Mouse (Mus musculus) ES-CJ7 (cell line): ENCODE measurements around the gene Pik3r1.

Experiments
- DNase-seq: peaks from one replicate; pipeline ENCODE4 v3.0.0; 2011; ENCODE audit warnings: low read depth, low spot score

Gene Pik3r1

DNA sequence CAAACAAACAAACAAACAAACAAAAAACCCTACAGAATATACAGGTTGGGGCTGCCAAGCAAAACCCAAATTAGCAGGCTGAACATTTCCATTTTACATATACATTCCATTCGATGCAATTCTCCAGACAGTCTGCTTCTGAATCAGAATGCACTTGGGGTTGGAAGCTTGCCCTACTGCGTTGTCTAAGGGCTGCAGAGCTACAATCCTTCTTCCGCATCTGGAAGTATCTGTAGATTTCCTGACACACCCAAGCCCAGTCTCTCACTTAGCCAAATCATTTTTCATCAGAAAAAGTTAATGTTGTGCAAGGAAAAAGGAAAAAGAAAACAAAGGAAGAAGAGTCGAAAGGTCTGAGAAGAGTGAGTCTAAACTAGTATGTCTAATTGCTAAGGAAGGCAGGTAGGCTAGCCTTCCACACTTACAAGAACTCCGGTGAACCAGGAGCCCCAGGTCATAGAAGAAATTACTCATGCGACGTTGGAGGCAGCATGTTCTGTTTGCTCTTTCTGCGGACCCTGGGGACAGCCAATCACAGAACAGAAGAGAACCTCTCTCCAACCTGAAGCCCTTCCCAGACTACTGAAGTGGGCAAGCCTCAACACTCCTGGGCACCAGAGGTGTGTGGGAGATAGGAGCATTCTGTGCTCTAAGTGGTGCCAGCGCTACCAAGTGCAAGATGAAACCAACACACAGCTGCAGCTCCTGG is 55.1 kb downstream of the Pik3r1 start:
- no peak for DNase-seq

DNA sequence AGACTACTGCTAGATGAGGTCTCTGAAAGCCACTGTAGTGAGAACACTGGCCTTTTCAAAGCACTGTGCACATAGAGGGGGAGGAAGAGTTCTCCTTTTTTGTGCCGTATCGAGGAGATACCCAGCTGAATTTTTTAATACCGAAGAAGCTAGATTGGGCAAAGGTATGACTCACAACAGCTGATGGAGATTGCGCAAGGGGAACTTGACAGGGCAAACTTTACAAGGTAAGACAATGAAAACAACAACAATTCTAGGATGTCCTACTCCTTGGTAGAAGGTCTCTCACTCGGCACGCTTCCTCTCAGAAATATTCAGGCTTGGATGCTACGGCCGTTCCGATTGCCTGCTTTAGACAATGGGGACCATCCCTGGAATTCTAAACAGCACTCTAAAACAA is 55.9 kb downstream of the Pik3r1 start:
- DNase-seq, result no peak

DNA sequence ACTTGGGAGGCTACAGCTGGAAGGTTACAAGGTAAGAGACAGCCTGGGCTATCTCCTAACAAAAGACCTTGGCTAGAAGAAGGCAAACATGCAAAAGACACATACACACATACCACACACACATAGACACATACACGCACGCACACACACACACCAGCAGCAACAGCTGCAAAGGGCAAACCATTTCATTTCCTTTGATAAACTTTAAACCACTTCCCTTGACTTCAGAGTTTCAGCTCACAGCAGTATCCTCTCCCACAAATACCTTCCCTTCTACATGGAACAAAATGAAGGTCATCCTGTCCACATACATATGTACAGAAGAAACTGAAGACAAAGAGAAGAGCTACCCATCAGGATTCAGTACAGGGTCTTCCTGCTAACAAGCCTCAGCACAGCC is 56.7 kb downstream of the Pik3r1 start:
- no peak for DNase-seq

DNA sequence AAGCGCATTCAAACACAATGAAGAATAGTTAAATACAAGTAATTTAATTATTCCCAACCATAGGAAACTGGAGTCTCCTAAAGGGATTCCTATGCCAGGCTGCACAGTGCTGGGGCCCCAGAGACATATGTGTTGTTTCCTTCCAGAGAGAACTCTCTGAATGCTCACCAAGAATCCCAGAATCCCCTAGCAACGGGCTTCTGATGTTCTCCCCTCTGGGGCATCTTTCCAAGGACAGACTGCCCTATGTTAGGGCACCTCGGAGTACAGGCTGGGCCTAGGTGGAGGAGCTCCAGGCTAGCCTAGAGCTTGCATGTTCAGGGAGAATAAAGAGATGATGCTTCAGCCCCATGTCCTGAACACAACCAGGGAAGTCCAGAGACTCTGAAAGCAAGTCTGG is 58.2 kb downstream of the Pik3r1 start:
- no peak for DNase-seq

DNA sequence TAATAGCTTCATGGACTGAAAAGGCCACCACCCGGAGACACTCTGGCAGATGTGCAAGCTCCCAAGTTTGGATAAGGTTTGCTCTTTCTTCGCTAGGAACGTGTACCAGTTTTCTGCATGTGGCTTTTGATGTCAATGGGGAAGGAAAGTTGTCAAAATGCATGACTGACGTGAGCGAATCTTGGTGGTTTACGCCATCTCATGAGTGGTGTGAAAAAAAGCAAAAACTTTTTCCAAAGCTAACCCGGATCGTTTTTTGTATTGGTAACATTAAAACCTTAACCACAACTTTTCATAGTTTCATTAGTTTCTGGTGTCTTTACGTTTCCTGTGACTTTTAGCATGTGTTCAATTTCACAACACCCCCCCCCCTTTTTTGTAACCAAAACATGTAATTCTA is 60.8 kb downstream of the Pik3r1 start:
- DNase-seq, result no peak

DNA sequence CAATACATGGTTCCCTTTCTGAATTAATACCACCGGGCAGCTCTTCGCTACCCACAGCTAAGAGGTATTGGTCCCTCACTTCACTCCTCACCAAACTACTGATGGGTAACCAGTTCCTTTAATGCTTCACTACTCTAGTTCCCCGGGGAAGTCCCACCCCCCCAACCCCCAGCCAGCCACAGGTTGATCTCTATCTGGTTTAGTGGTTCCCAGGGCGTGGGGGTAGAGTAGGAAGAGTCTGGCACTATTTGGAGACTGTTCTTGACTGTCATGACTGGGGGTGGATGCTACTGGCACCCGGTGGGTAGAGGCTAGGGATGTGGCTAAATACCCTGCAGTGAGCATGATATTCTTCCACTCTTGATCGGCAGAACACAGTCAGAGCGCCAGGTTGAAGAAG is 61.6 kb downstream of the Pik3r1 start:
- no peak for DNase-seq

DNA sequence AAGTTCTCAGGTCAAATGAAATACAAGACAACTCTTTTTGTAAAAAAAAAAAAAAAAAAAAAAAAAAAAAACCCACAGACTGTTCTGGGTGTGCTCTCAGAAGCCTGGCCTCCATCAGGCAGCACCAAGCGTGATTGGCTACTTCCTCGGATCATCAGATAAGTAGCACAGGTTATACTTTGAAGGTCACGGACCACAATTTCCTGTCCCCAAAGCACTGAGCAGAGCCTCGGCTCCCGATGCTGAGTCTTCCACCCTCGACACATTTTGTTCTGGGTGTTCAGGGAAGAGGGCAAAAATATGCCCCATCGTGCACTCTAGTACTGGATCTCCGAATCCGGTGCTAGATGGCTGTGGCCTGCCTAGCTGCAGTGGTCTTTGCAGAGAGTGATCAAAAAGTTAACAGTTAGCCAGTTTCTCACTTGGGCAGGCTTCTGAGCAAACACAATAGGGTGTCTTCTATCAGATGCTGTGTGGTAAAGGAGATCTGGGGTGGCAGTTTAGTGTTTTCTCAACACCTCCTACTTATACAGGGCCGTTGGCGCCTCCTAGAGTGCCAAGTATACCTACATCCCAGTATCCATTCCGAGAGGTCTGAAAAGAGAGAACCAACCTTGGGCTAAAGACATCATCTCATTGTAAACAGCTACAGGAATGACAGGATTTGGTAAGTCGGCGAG is 65.8 kb downstream of the Pik3r1 start:
- DNase-seq, result no peak

DNA sequence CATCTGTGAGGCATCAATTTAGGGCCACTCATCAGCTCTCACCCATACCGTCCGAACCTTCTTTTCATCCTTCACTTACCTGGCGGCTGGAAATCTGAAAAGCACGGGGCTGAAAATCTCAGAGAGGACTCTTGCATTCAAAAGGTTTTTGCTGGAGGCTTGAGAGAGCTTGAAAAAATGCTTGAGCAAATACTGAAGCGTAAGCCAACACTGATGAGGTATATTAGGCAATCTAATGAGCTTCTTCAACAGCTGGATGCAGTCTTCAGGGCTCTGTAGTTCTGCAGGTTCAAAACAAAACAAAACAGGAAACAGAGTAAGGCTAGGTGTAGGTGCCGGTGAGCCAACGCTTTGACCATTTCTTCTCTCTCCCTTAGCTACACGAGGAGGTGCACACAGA is 66.4 kb downstream of the Pik3r1 start:
- no peak for DNase-seq

DNA sequence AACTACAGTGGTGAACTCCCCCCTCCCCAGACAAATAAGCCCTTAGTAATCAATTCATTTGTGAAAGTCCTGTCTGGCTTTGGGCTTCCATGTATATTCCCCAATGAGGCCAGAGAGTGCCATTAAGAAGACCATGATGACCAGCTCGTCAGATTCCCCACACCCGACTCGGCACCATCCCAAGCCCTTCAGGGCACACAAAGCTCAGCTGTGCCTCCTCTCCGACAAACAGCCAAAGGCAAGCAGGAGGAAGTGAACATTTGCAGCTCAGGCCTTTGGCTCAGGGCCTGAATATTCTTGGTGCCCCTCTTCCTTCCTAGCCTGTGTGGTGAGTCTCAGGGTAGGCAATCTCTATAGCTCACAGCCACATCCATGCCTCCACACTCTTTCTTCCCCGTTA is 68.3 kb downstream of the Pik3r1 start:
- no peak for DNase-seq

DNA sequence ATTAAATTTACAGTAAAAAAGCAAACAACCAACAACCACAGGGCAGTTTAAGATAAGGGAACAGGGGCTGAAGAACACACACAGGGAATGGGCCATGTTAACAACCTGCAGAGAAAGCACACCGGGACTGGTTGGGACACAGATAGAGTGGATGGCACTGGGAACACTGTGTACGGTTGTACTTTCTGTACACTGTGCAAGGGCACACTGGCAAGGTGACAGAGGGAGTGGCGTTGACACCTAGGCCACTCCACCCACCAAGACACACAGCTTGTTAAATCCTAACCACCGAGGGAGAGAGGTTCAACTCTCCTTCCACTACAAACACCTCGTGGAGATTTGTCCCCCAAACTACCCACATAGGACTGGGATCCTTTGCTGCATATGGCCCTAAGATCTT is 70.1 kb downstream of the Pik3r1 start:
- no peak for DNase-seq

DNA sequence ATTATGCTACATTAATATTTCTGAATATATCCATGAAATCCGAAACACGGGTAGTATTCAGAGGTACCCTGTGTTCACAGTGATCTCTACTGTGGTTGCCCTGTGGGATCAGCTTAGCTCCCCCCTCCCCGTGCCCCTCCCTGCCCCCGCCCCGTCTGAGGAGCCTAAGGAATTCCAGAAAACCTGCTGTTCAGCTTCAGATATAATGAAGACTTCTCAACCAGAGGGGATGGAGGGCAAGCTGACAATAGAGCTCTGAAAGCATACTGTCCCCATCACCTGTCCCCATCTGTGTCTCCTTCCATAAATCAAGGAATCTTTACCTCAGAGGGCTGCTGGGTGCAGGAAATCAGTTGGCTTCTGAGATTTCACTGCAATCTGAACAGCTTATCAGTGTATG is 70.6 kb downstream of the Pik3r1 start:
- DNase-seq, result no peak

DNA sequence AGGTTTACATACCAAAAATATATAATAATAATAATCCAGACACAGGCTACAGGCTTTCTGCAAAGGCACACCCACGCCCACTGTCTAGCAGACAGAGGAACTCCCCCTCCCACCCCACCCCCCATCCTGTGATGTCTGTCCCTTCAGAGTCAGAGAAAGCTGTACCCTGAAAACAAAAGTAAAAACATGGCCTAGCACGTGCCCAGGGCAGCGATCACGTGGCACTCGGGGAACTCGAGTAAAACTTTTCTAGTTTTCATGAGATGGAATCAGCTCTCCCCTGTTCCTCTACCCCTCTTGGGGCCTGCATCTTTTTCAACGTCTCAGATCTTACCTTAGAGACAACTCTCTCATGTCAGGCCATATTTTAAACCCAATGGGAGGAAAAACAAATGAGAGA is 71.2 kb downstream of the Pik3r1 start:
- DNase-seq, result no peak

DNA sequence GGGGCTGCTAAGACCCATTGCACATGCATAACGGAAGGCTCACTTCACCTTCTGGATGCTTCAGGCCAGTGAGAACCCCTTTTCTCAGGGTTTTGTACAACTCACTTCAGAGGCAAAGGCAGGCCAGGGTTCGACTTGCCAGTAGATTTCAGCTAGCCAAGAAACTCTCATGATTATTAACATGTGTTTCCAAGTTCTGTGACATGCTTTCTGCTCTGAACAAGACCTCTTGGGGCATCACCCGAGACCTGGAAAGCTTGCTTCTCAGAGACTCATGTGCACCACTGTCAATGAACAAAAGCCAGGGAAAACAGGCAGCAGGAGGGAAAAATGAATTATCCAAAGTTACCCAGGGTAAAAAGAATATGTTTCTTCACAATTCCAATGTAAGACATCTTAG is 71.7 kb downstream of the Pik3r1 start:
- DNase-seq, result no peak

DNA sequence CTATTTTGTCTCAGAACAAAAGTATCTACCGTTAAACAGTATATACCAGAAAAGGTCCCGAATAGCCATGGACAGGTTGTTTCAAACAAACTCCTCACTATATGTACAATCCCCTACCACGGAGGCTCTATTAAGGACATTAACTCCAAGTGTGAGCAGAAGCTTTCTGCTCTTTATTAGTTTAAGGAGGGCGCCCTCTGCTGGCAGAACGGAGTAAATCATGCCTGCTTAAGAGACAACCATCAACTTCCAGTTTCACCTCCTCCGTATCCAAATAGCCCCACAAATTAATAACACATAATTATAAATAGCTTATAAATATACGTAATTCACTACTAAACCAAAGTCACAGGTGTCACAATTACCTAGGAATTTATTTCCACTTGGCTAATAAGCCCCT is 72.1 kb downstream of the Pik3r1 start:
- peak; percentile 83 for DNase-seq

DNA sequence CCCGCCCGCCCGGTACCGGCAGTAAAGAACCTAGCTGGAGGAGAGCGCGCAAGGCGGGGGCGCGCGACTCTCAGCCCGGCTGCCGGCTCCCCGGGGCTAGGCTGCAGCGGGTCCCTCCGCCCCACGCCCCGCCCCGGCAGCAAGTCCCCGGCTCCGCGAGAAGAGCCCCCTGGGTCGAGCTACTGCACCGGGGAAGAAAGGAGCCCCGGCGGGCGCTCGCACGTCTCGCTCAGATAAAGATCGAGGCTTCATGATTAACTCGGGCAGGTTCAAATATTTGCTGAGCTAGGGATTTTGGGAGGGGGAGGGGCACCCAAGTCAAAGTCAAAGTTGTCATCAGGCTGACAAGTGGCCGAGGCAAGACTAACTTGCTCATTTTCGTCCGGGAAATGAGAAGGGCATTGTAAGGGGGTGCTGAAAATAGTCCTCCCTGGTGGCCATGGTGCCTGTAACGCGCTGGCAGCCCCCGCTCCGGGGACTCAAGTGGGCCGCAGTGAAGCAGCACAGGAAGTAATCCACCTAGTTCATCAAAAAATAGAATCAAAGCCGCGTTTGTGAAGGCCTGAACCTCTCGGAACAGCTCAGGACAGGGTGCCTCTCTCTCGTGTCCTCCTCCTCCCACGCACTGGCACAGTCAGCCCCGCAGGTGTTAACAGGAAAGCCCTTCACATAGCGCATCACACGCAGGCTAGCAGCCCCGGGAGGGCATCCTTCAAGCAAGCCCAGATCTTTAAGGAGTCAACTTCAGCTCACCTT is 73.3 kb downstream of the Pik3r1 start:
- DNase-seq, result peak; percentile 46

DNA sequence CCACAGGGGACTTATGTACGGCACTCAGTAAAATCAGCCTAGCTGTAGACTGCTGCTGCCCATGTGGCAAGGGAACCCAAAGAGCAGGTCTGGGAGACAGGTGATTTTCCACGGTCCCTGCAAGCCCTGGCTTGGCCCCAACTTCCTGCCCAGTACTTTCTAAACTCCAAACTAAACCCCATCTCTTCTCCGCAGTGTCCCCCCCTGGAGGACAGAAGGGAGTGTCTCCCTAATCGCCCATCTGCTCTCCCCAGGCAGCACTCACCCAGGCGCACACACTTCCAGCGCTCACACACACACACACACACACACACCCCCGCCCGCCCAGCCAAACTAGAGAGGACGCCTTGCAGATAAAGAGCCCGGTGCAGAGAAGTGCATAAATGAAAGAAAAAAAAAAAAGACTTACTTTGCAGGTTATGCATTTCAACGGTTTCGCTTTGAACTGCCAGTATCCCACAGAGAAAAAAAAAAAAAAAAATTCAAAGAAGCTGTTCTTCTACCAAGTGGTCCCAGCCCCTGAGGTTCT is 74.0 kb downstream of the Pik3r1 start:
- DNase-seq, result peak; percentile 59

DNA sequence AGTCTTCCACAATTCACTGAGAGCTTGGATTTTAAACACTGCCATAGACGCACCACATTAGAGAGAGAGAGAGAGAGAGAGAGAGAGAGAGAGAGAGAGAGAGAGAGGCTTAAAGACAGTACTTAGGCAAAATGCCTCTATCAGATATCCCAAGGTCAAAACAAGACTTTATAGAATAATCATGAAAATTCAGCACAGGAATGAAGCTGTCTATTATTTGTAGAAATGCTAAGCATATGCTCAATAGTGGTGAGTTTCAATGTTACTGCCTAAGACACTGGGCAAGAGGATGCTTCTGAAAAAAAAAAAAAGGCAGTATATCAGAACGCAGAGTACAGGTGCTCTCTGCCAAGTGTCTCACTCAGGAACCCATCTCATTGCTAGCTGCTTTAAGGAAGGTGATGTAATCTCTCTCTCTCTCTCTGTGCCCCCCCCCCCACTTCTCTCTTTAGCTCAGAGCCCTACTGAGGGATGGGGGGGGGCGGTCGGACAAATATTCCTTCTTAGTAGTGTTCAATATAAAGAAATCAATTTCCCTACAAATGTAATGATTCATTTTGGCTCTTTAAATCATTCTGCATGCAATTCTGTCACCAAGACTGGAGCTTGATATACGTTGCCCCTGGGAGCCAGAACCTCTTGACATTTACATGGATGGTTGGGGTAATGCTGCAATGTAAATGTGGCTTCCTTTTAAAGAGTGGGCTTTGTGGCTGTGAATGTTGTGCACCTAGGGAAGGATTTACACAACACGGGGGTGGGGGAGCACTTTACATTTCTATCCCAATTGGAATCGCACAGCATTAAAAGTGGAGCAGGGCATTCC is 74.9 kb downstream of the Pik3r1 start:
- no peak for DNase-seq

DNA sequence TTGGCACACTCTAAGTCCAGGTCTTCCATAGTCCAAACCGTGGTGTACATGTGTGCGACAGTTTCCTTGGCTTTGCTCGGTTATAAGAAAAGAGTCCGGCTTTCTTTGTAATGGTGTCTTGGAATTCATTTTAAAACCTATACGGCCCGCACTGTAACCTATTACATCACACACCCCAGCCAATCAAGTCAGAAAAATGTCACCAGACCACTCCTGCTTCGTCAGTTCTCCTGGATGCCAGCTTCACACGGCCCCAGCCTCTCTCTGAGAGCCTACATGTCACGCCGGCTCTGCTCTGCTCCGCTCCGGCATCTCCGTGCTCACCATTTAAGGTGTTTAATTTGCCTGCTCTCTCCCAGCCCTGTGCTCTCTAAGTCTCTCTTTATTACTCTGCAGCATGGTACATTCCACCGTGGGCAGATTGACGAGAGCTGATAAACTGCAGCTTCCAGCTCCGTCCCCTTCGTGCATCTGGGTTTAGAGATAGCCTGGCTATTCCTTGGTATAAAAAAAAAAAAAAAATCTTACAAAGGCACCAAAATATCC is 75.7 kb downstream of the Pik3r1 start:
- no peak for DNase-seq

DNA sequence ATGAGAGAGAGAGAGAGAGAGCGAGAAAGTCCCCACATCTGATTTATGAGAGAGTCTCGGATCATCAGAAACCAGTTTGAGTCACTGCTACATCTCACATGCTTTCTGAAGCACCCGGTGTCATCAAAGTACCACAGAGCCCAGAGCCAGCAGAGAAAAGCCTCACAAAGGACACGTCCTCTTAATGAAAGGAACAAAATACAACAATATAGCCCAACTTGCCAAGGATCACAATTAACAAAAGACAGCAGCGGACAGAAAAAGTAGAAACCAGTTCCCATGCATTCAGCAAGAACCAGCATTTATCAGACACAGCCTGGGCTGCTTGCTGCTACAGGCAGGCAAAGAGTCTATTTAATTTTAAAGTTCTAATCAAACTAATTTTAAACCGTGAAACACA is 76.3 kb downstream of the Pik3r1 start:
- DNase-seq, result no peak

DNA sequence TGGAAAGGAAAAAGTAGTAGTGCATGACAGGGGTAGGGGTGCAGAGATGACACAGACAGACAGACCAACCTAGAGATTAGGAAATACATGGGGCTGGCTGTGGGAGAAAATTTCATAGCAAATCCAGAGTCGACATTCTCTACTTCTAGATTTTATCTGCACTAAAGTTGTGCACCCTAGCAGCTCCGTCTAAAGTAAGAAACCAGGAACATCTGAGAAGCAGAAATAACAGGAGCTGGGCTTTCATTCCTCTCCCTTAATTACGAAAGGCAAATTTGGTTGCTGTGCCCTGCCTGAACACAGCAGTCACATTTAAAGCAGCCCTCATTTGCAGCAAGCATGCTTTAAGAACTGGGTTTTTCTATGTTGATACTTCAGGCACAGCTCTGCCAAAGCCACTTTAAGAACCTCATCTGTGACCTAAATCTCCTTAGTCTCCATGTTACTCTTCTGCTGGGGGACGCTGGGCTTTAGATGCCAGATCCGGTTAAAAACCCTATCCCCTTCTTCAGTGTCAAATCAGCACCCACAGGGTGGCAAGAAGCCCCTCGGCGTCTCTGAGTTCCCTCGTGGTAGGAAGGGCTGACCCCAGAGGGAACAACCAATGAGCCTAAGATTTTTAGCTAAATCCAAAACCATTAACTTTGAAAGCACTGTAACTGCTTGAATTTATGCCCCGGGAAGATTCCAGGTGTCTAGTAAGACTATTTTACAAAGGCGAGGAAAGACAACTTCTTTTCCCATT is 76.9 kb downstream of the Pik3r1 start:
- no peak for DNase-seq

DNA sequence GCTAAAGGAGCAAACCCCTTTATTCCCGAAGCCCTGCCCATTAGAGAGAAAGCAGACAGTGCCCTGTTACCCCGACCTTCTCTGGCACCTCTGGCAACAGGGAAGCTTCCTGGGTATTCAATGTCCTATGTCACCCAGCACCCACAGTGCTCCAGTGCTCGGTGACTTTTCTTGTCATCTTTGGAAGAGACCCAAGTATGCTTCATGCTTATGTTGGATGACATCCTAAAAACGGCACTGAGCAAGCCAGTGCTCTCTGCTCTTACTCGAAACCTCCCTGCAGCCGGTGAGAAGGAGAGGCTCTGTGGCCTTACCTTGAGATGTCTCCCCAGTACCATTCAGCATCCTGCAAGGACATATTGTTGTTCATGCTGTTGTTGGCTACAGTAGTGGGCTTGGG is 77.8 kb downstream of the Pik3r1 start:
- DNase-seq, result no peak
